Mouse (Mus musculus): ENCODE data around the gene Dok3. TPM values are rescaled to one million over a fixed set of nuclear protein-coding genes. Genes with fewer than 3 reads are reported as not detected.

Gene Dok3
- total RNA-seq, 2 experiments from 2014 or later, result 10.1 to 18.2 TPM

DNA sequence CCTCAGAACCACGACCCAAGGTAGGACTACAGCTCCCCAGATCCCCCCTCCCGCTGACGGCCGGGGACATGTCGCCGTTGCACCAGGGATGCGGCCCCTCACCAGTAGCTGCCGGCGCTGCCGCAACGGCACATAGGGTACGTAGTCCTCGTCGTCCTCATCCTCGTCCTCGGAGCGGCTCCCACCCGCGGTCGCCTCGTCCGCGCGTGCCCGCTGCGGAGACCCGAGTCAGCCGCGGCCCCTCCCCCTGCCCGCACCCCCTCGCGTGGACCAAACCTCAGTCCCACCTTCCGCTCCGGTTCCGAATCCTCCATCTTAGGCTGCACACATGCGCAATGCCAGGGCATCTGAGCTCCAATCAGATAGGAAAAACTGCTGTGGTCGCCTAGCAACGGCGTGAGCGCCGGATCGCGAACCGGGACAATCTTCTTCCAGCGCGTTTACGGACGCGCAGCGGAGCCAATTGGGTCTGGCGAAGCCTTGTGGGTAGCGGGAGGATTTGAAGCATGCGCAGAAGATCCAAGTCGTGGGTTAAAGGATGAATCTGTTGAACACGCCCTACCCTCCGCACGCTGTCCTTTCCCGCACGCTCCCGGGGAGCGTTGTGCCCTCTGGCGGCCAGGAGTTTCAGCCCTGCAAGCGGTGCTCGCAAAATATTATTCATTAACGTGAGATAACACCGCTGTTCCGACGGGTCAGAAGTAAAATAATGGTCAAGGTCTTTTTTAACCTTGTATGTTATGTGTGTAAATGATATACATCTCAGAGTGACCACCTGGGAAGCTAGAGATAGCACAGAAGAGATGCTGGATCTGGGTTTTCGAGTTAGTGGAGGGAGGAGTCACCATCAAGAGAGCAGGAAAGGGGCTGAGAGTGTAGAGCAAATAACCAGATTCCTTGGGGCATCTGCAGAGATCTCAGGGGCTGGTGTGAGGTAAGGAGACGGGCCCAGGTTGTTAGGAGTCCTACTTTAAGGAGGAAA lies 7.4 kb upstream of the Dok3 start, which contains the start of gene Ddx41:
Ddx41 (minus strand) TSS at position 465 of the 982 bp plus-strand sequence.
- DNase-seq (ENCODE audit: extremely low spot score in 1 of 2, low spot score in 2 of 2), result peak; percentile 100
- intact Hi-C loops (cut with DNase I), result no loop called here
- H3K27ac ChIP-seq, result peak within 1 kb of the TSS; percentile 88
- peak; percentile 92 for TF ChIP-seq CTCF (IDR thresholded peaks at IDR 0.05)
- peak within 1 kb of the TSS; percentile 76 for H3K4me3 ChIP-seq

DNA sequence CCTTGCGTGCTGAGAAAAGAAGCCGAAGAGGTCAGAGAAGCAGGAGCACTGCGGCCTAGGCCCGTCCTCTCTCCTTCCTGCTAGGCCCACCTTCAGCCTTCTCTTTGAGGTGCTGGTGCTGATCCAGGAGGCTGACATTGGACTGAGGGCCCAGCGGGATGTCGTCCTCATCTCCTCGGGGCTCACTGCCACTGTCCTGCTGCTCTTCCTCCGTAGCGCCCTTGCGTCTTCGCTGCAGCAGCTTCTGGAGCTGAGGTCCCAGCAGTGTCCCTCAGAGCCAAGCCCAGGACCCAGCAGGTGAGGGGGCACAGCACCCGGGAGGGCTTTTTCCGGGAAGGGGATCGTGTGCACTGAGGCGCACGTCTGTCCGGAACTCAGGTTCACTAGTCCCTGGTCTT lies 6.7 kb upstream of the Dok3 start:
- peak overlapping the region; percentile 88 for H3K27ac ChIP-seq
- DNase-seq (ENCODE audit: extremely low spot score in 1 of 2, low spot score in 2 of 2), result no peak
- H3K4me3 ChIP-seq, result peak overlapping the region; percentile 76
- no peak for TF ChIP-seq CTCF (IDR thresholded peaks at IDR 0.05)
- intact Hi-C loops (cut with DNase I), result no loop called here

DNA sequence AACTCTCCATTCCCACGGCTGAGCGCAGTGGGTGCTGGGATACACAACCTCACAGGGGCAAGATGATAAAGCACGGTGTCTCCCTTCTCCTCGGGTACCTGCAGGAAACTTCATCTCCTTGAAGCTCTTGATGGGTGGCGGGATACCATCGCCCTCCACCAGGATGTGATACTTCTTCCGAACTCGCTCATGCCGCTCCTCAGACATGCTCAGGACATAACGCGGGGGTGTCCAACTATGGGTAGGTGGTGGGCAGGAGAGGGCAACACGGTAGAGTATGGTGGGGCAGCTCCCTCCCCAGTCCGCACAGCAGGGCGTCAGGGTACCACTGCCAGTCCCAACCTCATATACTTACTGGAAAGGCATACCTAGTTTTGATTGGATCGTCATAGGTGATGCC lies 6.1 kb upstream of the Dok3 start:
- TF ChIP-seq CTCF (IDR thresholded peaks at IDR 0.05), result no peak
- DNase-seq (ENCODE audit: extremely low spot score in 1 of 2, low spot score in 2 of 2), result no peak
- Histone ChIP-seq H3K27ac (peak overlapping the region; percentile 88; the same call in 1 of the 2 replicates), H3K4me3 (peak overlapping the region; percentile 76)
- intact Hi-C loops (cut with DNase I), result no loop called here

DNA sequence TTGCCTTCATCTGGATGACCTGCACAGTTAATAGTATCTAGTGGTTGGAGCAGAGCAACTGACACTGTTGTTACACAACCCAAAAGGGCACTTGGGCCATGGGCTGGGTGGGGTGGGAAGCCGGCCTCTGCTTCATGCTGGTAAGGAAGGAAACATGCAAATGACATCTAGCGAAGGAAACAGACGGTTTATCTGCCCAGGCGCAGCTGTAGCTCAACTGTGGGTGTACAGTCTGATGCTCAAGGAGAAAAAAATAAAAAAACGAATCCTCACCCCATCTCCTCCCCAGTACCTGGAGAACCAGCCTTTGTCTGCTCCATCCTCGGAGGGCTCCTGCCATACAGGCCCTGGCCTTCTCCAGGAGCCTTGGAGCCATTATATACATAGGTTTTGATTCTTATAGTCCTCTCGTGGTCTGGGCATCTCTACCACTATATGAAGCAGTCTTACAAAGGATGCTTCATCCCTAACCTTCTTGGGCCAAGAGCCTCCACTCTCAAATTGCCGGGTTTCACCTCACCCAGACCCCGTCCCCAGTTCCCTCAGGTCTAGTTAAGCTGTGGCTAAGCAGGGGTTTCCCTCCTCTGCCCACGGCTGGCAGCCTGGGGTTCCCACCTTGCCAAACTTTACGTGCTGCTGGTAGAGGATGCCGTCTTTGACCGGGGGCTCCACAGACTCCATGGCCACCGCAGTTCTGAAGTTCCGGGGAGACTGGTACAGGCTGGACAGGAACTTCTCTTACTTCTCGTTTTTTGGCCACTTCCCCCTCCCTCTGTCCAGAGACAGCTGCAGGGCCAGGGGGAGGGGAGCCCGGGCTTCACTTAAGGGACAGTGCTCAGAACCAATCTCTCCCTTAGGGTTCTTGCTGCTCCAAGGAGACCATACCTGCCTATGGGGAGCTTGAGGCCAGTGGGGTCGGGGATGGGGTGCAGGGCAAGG lies 993 bp downstream of the Dok3 start:
- no peak for DNase-seq (ENCODE audit: extremely low spot score in 1 of 2, low spot score in 2 of 2)
- Histone ChIP-seq H3K27ac (peak overlapping the region; percentile 63), H3K4me3 (no peak overlapping the region)
- intact Hi-C loops (cut with DNase I), result no loop called here
- no peak for TF ChIP-seq CTCF (IDR thresholded peaks at IDR 0.05)

DNA sequence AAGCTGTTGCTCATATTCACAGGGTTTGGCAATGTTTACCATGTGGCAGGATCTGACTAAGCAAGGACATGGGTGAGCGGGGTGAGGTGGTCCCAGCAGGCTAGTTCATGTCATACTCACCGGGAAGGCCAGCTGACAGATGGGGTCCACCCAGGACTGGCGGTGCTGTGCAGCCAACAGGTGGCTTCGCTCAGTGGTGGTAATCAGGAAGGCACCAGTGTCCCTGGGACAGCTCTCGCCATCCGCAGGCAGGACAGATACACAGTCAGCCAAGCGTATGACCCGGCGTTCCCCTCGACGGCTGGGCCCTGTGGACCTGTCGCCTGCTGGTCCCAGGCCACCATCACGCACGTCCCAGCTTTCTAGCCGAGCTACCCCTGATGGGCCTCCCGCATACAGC lies 1.9 kb downstream of the Dok3 start:
- peak overlapping the region; percentile 63; the same call in 1 of the 2 replicates for H3K27ac ChIP-seq
- TF ChIP-seq CTCF (IDR thresholded peaks at IDR 0.05), result no peak
- no peak overlapping the region for H3K4me3 ChIP-seq
- intact Hi-C loops (cut with DNase I), result no loop called here
- no peak for DNase-seq (ENCODE audit: extremely low spot score in 1 of 2, low spot score in 2 of 2)

DNA sequence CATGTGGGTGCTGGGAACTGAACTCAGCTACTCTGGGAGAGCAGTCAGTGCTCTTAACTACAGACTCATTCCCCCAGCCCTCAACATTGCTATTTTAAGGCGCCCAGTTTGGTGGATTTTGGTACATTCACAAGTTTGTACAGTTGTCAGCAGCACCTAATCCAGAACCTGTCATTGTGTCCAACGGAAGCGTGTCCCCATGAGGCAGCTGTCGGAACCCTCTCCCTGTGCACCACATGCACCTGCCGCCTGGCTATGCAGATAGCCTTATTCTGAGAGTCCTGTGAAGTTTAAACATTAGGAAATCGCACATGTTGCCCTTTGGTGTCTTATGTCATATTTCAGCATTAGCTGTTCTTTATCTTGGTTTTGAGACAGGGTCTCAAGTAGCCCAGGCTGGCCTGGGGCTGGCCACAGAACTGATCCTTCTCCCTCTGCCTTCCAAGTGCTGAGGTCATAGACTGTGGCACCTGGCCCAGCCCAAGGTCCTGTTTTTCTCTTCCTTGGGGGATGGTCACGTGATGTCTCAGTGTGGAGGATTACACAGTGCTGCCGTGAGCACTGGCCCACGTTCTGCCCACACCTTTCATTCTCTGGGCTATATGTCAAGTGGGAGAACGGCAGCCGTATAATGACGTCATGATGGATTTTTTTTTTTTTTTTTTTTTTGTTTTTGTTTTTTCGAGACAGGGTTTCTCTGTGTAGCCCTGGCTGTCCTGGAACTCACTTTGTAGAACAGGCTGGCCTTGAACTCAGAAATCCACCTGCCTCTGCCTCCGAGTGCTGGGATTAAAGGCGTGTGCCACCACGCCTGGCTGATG lies 3.2 kb downstream of the Dok3 start:
- Histone ChIP-seq H3K27ac (no peak overlapping the region), H3K4me3 (no peak overlapping the region)
- no peak for DNase-seq (ENCODE audit: extremely low spot score in 1 of 2, low spot score in 2 of 2)
- TF ChIP-seq CTCF (IDR thresholded peaks at IDR 0.05), result no peak
- intact Hi-C loops (cut with DNase I), result no loop called here

DNA sequence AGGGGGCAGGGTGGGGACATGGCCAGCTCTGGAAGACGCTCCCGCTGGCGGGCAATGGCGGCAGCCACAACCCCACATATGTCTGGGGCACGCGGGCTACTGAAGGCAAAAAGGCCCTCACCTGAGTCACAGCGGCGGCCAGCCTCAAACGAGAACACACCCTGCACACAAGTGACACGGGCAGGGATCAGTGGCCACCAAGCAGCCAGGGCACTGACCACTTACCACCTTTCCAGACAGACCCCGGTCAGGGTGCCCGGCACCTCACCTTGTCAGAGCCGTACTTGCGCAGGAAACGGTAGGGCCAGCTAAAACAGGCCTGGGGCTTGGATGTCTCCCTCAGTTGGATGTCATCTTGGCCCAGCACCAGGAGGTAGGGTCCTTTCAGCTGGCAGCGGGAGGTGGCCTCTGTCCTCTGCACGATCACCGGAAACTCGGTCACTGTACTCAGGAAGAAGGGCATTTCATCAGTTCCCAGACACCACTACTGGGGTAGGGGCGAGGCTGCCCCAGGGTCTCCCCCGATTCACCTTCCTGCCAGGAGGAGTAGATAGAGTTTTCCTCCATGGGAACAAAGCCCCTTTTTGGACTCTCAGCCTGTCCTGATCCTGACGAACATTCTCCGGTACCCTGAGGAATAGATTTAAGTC lies 5.0 kb downstream of the Dok3 start:
- DNase-seq (ENCODE audit: extremely low spot score in 1 of 2, low spot score in 2 of 2), result no peak
- H3K27ac ChIP-seq, result no peak overlapping the region
- H3K4me3 ChIP-seq, result no peak overlapping the region
- no peak for TF ChIP-seq CTCF (IDR thresholded peaks at IDR 0.05)
- intact Hi-C loops (cut with DNase I), result no loop called here

DNA sequence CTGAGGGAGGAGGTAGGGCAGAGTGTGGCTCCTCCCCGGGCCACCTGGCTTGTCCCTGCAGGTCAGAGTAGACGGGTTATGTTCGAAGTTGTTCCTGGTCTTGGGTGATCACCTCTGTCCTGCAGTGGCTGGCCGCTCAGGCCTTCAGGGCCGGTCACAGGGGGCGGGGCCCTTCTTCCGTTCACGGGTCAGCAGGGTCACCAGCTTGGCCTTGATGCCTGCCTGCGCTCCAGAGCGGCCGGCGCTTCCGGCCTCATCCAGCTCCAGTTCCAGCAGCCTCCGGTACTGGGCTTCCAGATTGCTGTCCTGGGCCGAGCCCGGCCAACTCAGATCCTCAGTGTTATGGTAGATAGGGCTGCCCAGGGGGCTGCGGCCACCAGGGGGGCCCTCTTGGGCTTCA lies 5.8 kb downstream of the Dok3 start:
- H3K4me3 ChIP-seq, result no peak overlapping the region
- no peak for DNase-seq (ENCODE audit: extremely low spot score in 1 of 2, low spot score in 2 of 2)
- TF ChIP-seq CTCF (IDR thresholded peaks at IDR 0.05), result no peak
- intact Hi-C loops (cut with DNase I), result no loop called here
- no peak overlapping the region for H3K27ac ChIP-seq

DNA sequence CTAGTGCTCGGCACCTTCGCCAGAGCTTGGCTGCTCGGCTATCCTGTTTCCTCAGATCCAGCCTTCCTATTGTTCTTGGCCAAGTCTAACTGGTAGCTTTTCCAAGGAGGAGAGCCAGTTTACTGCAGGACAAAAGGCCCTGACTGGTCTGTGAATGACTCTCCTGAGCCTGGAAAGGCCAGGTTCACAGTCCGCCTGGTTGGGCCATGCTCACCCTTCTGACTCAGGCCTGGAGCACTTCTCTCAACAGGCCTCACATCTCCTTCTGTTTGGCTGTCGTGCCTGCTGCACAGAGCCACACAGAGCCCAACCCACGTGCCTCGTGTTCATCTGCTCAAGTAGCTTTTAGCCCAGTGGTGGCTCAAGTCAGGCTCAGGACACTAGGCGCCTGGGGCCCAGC lies 6.4 kb downstream of the Dok3 start:
- Histone ChIP-seq H3K27ac (no peak overlapping the region), H3K4me3 (no peak overlapping the region)
- intact Hi-C loops (cut with DNase I), result no loop called here
- TF ChIP-seq CTCF (IDR thresholded peaks at IDR 0.05), result no peak
- no peak for DNase-seq (ENCODE audit: extremely low spot score in 1 of 2, low spot score in 2 of 2)

DNA sequence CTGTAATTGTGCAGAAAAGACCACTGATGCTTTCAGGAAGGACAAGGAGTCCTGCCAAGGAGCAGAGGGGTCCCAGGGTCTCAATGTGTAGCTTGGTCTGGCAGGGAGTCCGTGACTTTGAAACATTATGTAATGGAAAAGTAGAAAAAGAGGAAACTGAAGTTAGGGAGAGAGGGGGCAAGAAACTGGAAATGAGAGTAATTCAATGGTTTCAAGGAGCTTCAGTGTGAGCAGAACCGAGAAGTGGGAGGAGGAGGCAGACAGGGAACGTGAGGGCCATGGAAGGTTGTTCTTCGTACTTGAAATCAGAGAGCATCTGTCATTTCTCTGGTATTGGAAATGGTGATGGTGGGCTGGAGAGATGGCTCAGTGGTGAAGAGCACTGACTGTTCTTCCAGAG lies 9.5 kb downstream of the Dok3 start:
- no peak overlapping the region for H3K27ac ChIP-seq
- intact Hi-C loops (cut with DNase I), result loop anchor here (5.0 kb wide), 1 partner anchor 192 kb away; the partner anchor contains the start of gene Mxd3
- TF ChIP-seq CTCF (IDR thresholded peaks at IDR 0.05), result no peak
- no peak overlapping the region for H3K4me3 ChIP-seq
- no peak for DNase-seq (ENCODE audit: extremely low spot score in 1 of 2, low spot score in 2 of 2)

All from left cerebral cortex, adult 2 months (tissue).